Mouse (Mus musculus) lung, embryonic 16.5 days (tissue): ENCODE results near the gene Rps18. TPM values are rescaled to one million over a fixed set of nuclear protein-coding genes. Genes with fewer than 3 reads are reported as not detected.

Experiments used
- ATAC-seq: fragments of 200-750 bp; cut with Nextera tagmentation; 2 replicates; pipeline ENCODE4 v1.8.0; 2017; ENCODE audit warnings: low read depth, mild to moderate bottlenecking, moderate library complexity
- H3K27ac ChIP-seq: fragments of 300-500 bp; sonication (generic); 2 replicates; pipeline ENCODE4 v1.5.1; 2014; ENCODE audit warnings: mild to moderate bottlenecking, control low read depth, low read length
- H3K27me3 ChIP-seq: fragments of 300-500 bp; sonication (generic); 2 replicates; pipeline ENCODE4 v1.6.1; 2014; ENCODE audit warnings: low read depth, low read length, mixed read lengths; ENCODE audit not compliant: control insufficient read depth, insufficient read depth
- H3K36me3 ChIP-seq: fragments of 300-500 bp; sonication (generic); 2 replicates; pipeline ENCODE4 v1.6.1; 2014; ENCODE audit warnings: low read length; ENCODE audit not compliant: control insufficient read depth, insufficient read depth
- H3K4me1 ChIP-seq: fragments of 300-500 bp; sonication (generic); replicated peaks from 2 replicates; pipeline ENCODE4 v1.6.1; 2014; ENCODE audit warnings: low read length, mixed read lengths; ENCODE audit not compliant: control insufficient read depth, insufficient read depth
- H3K4me2 ChIP-seq: fragments of 300-500 bp; sonication (generic); 2 replicates; pipeline ENCODE4 v1.6.1; 2014; ENCODE audit warnings: low read depth, low read length, control low read depth
- H3K4me3 ChIP-seq: fragments of 300-500 bp; sonication (generic); 2 replicates; pipeline ENCODE4 v1.5.1; 2014; ENCODE audit warnings: mild to moderate bottlenecking, low read length, control low read depth
- H3K9ac ChIP-seq: fragments of 300-500 bp; sonication (generic); 2 replicates; pipeline ENCODE4 v1.6.1; 2014; ENCODE audit warnings: low read length, control low read depth
- H3K9me3 ChIP-seq: fragments of 300-500 bp; sonication (generic); 2 replicates; pipeline ENCODE4 v1.6.1; 2016; ENCODE audit warnings: low read length; ENCODE audit not compliant: control insufficient read depth
- WGBS: fragments of 180-500 bp; shearing (Covaris S2); extraction: QIAGEN DNeasy Blood & Tissue Kit; methylation state at CpG from one replicate; pipeline ENCODE4 v1.1.7; 2014; 5-methylcytosine and 5-hydroxymethylcytosine counted together
- polyA plus RNA-seq: library from polyadenylated mRNA; unstranded; fragments of >200 nt; fragmentation: Nextera tagmentation; extraction: Ambion mirVana; gene quantifications from 2 replicates; pipeline ENCODE4 v1.2.1, GENCODE M21; 2015

Rps18 gene
- polyA plus RNA-seq, 1 experiment from 2014 or later = 1,739 TPM

DNA sequence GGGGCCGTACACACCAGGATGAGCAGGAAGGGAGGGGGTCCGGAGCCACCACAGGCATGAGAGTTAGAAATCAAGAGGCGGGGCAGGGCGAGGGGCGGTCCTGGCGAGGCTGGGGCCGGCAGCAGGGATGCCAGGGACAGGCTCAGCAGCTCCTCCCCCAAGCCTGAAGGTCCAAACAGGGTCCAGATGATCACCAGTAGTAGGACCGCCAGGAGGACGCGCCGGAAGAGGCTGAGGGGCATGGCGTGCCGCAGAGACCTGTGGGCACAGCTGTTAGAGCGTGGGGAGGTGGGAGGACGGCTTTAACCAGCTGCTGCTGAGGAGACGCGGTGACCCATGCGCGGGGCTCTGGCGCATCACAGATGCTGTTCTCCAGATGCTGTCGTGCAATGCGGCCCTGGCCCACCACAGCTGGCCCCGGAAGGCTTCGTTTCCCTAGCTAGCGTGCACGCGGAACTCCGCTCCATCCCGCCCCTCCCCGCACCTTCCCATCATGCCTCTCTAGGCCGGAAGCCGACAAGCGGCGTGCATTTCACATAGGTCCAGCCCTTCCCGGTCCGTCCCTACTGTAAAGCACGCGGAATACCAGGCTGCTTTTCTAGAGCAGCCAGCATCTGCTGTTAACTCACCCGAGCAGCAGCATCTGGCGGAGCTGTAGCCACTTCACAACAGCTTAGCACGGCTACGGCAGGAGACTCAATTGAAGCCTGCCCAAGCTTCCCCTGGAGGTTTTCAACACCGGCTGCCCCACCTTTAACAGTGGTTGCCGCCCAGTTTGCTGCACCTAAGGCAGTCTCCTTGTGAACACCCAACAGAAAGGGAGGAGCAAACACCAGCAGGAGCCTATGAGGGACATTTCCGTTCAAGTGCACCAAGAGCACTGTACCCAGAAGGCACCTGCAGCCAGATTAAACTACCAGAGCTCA, 4.5 kb downstream of the Rps18 start, which contains the start of gene B3galt4:
TSS of gene B3galt4 (minus strand) at position 468 of the 926 bp plus-strand sequence.
- Histone ChIP-seq H3K9me3 (no peaks in the 10 kb centered on the region), H3K9ac (peak within 1 kb of the TSS; percentile 68), H3K27me3 (no peaks in the 10 kb centered on the region), H3K4me2 (peak within 1 kb of the TSS; percentile 80), H3K36me3 (peaks cover 22% of the 10 kb centered on the region), H3K4me3 (peak within 1 kb of the TSS; percentile 50), H3K4me1 (peaks cover 39% of the 10 kb centered on the region), H3K27ac (peak within 1 kb of the TSS; percentile 92)
- WGBS = under 1% methylated on average over 45 of the region's 45 CpGs
- ATAC-seq = peak; percentile 75

DNA sequence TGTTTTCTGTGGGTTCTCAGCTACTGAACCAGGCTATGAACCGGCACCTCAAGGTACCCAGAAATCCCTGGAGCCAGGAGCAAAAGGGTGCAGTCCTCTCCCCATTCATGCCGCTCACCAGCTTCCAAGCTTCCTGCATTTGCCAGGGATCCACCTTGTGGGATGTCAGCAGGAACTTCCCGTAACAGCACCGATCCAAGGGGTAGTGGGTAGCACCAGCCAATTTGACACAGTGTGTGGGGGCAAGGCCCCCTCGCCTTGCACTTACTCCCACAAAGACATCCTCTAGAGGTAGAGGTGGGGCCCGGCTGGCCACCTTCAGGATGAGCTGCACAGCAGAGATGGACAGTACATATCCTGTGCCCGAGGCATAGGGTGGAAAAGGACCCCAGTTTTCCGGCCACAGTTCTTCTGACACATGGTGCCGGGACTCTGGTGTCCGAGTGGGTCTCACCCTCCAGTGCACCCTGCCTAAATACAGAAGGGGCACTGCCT, 5.6 kb downstream of the Rps18 start:
- WGBS = 70% methylated on average over 10 of the region's 10 CpGs

DNA sequence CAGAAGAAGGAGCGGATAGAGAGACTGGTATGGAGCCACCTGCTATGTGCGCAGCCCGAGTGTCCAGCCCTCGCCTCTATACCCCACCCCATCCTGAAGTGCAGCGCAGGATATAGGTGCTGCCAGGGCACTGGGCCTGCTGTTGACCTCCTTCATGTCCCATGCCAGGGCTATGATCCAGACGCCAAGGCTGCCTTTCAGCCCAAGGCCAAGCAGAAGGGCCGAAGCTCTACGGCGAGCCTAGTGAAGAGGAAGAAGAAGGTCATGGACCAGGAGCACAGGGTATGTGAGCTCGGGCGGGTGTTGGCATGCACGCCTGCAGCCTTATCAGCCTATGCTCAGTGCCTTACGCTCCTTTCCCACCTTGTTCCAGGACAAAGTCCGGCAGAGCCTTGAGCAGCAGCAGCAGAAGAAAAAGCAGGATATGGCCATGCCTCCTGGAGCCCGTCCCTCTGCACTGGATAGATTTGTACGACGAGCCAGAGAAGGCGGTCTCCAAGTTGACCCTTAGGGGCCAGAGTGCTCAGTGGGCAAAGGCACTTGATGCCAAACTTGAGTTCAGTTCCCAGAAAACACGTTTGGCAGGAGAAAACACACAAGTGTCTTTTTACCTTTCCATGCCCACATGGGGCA, 6.8 kb downstream of the Rps18 start:
- H3K9me3 ChIP-seq = no peaks in the 10 kb centered on the region
- H3K36me3 ChIP-seq = peaks cover 27% of the 10 kb centered on the region
- no peak overlapping the region for H3K4me3 ChIP-seq
- no peak overlapping the region for H3K9ac ChIP-seq
- no peaks in the 10 kb centered on the region for H3K27me3 ChIP-seq
- H3K4me2 ChIP-seq = no peak overlapping the region
- WGBS = 86% methylated on average over 19 of the region's 19 CpGs
- H3K27ac ChIP-seq = no peak overlapping the region
- no peak for ATAC-seq
- H3K4me1 ChIP-seq = peaks cover 32% of the 10 kb centered on the region

More for the DNA sequence above, 5.6 kb downstream of the Rps18 start:
- Histone ChIP-seq H3K27me3 (no peaks in the 10 kb centered on the region), H3K4me3 (peak overlapping the region; percentile 50), H3K4me1 (peaks cover 39% of the 10 kb centered on the region), H3K9me3 (no peaks in the 10 kb centered on the region), H3K36me3 (peaks cover 24% of the 10 kb centered on the region), H3K4me2 (peak overlapping the region; percentile 80), H3K27ac (no peak overlapping the region), H3K9ac (peak overlapping the region; percentile 68; the same call in 1 of the 2 replicates)
- ATAC-seq = no peak

DNA sequence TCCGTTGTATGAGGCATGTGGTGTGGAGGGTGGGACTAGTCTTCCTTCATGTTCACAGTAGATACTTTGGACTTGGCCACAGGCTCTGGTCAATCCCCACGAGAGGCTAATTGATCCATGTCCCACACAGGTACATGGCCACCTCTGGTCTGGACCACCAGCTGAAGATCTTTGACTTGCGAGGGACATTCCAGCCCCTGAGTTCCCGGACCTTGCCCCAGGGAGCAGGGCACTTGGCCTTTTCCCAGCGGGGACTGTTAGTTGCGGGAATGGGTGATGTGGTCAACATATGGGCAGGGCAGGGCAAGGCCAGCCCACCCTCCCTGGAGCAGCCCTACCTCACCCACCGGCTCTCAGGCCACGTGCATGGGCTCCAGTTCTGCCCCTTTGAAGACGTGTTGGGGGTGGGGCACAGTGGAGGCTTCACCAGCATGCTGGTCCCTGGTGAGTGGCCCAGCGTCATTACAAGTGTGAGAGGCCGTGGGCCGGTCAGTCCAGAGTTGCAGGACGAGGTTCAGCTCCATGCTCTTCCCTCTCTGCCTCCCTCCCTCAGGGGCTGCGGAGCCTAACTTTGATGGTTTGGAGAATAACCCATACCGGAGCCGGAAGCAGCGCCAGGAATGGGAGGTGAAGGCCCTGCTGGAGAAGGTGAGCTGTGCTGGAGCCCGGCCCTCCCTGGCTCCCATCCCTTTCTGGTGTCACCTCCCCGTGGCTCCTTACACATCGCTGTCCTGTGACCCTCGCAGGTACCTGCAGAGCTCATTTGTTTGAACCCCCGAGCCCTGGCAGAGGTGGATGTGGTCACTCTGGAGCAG, 7.5 kb downstream of the Rps18 start:
- WGBS = 81% methylated on average over 22 of the region's 22 CpGs
- ATAC-seq = no peak
- no peak overlapping the region for H3K9ac ChIP-seq
- no peak overlapping the region for H3K4me3 ChIP-seq
- H3K9me3 ChIP-seq = no peaks in the 10 kb centered on the region
- H3K27me3 ChIP-seq = no peaks in the 10 kb centered on the region
- H3K4me1 ChIP-seq = peaks cover 25% of the 10 kb centered on the region
- H3K4me2 ChIP-seq = no peak overlapping the region
- H3K36me3 ChIP-seq = peaks cover 28% of the 10 kb centered on the region
- no peak overlapping the region for H3K27ac ChIP-seq

DNA sequence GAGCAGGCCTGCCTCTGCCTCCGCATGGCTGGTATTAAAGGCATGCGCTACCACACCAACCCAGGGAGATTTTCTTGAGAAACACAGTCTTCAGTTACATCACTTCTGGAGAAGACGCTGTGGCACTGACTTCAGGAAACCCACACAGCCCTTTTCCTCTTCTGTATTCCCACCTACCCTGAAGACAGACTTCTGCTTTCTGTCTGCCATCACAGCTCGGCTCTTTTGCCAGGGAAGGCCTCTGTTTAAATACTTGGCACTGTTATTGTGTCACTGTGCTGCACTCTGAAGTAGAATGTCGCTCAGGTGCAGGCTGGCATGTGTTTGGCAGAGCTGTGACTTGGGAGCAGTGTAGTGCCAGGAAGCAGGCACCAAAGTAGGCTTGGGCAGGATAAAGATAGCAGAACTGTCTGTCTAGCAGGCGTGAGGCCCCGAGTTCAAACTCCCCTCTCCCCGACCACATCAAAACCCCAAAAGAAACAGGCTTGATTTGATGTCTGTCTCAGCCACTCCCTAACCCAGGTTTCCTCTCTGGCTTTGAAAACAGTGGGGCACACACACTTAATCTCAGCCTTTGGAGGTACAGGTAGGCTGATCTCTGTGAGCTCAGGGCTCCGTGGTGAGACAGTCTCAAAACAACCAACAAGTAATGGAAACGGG, 8.2 kb downstream of the Rps18 start:
- no peak overlapping the region for H3K4me3 ChIP-seq
- H3K27ac ChIP-seq = no peak overlapping the region
- H3K27me3 ChIP-seq = no peaks in the 10 kb centered on the region
- peaks cover 18% of the 10 kb centered on the region for H3K4me1 ChIP-seq
- peaks cover 25% of the 10 kb centered on the region for H3K36me3 ChIP-seq
- no peak overlapping the region for H3K4me2 ChIP-seq
- WGBS = 84% methylated on average over 10 of the region's 10 CpGs
- H3K9me3 ChIP-seq = no peaks in the 10 kb centered on the region
- no peak overlapping the region for H3K9ac ChIP-seq
- ATAC-seq = no peak

DNA sequence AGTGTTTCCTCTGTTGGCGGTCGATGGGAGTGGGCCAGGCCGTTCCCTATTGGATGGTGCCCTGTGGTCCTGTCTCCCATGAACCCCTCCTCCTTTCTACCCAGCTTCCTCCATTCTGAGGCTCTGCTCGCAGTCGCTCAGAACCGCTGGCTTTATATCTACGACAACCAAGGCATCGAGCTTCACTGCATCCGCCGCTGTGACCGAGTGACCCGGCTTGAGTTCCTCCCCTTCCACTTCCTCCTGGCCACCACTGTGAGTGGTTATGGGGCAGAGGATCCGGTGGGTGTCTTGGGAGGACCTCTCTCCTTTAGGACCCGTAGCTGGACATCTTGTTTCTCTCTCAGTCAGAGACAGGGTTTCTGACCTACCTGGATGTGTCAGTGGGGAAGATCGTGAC, 12.3 kb downstream of the Rps18 start:
- Histone ChIP-seq H3K27me3 (no peaks in the 10 kb centered on the region), H3K36me3 (peaks cover 21% of the 10 kb centered on the region), H3K27ac (no peak overlapping the region), H3K4me3 (no peak overlapping the region), H3K9me3 (no peaks in the 10 kb centered on the region), H3K4me1 (peaks cover 17% of the 10 kb centered on the region), H3K4me2 (no peak overlapping the region), H3K9ac (no peak overlapping the region)
- whole genome bisulfite sequencing = 91% methylated on average over 15 of the region's 15 CpGs
- no peak for ATAC-seq

DNA sequence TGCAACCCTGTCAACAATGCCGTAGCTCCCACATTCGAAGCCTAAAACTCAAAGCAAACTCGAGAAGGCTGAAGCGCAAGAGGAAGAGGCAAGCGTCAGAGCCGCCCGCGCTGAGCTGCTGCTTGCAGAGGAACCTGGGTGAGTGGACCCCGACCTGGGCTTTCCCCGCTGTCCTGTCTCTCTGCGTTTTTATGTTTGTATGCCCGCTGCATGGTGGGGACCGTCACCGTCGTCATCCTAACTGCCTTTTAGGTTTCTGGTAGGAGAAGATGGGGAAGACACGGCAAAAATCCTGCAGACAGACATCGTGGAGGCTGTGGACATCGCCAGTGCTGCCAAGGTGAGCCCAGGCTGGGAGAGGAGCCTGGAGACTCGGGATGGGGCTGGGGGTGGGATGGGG, 14.4 kb downstream of the Rps18 start:
- H3K9me3 ChIP-seq = no peaks in the 10 kb centered on the region

DNA sequence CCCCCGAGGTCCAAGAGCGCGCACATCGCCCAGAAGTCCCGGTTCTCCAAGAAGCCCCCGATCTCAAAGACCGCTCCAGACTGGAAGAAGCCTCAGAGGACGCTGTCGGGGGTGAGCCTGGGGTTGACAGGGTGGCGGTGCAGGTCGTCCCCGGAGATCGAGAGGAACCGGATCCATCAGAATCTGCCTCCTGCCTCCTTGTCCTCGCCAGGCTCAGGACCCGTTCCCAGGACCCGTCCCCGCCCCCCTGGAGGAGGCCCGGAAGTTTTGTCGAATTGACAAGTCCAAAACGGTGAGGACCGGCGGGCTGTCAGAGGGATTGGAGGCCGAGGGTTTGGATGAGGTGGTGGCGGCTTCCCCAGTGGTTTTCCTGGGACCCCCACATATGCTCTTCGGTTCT, 14.8 kb downstream of the Rps18 start:
- Histone ChIP-seq H3K36me3 (peaks cover 26% of the 10 kb centered on the region), H3K4me1 (peaks cover 17% of the 10 kb centered on the region), H3K9me3 (no peaks in the 10 kb centered on the region), H3K27me3 (no peaks in the 10 kb centered on the region), H3K9ac (peak overlapping the region; percentile 85), H3K27ac (no peak overlapping the region), H3K4me3 (peak overlapping the region; percentile 89), H3K4me2 (peak overlapping the region; percentile 76)
- WGBS = under 1% methylated on average over 26 of the region's 26 CpGs
- ATAC-seq = 0 out of 2 replicates have a peak, but pooled peaks have one; percentile 2

More for the DNA sequence above, 14.4 kb downstream of the Rps18 start:
- 43% methylated on average over 19 of the region's 19 CpGs for WGBS
- H3K36me3 ChIP-seq = peaks cover 28% of the 10 kb centered on the region
- peak overlapping the region; percentile 89 for H3K4me3 ChIP-seq
- no peaks in the 10 kb centered on the region for H3K27me3 ChIP-seq
- H3K27ac ChIP-seq = no peak overlapping the region
- ATAC-seq = no peak
- peaks cover 17% of the 10 kb centered on the region for H3K4me1 ChIP-seq
- H3K9ac ChIP-seq = peak overlapping the region; percentile 85
- H3K4me2 ChIP-seq = peak overlapping the region; percentile 76
